ENCODE assay signal across 9 mouse cellular contexts in genomic region chr16:5406711-5407110, GRCm38 (mm10).
A peak's percentile ranks its signal among the peaks of the same experiment; 100 is the strongest.
DNase-seq lines count a peak whose midpoint lies in the region; ATAC-seq lines count a peak whose summit lies in the region.
"Had no signal": no experiment of that assay in that cellular context is flagged by ENCODE, and none has a peak within 500 bp of the region (broad histone marks: within the 10 kb centered on the region; RNA-seq: fewer than 3 reads in every experiment).

No protein-coding gene starts in this region.

- 5% methylated on average over 11 of the region's 11 CpGs for WGBS in liver, embryonic 12.5 days (ENCODE audit: insufficient replicate concordance)
- WGBS in limb, embryonic 11.5 days = 10% methylated on average over 11 of the region's 11 CpGs

- no peak overlapping the region for H3K4me3 ChIP-seq in liver, embryonic 12.5 days
- H3K4me3 ChIP-seq in limb, embryonic 11.5 days (ENCODE audit: low read depth, low read length) = no peak overlapping the region
- H3K4me3 ChIP-seq: neural tube, embryonic 13.5 days had no signal

- no peaks in the 10 kb centered on the region for H3K36me3 ChIP-seq in liver, embryonic 12.5 days
- no peaks in the 10 kb centered on the region for H3K36me3 ChIP-seq in limb, embryonic 11.5 days (ENCODE audit: control insufficient read depth, insufficient read depth, low read length)
- H3K36me3 ChIP-seq: neural tube, embryonic 13.5 days had no signal

- no peaks in the 10 kb centered on the region for H3K9me3 ChIP-seq in liver, embryonic 12.5 days (replicated peaks)
- no peaks in the 10 kb centered on the region; the same call in 1 of the 2 replicates for H3K9me3 ChIP-seq in limb, embryonic 11.5 days (ENCODE audit: control insufficient read depth, low read length)
- H3K9me3 ChIP-seq: neural tube, embryonic 13.5 days had no signal

- peaks cover 8% of the 10 kb centered on the region; the same call in 1 of the 2 replicates for H3K27me3 ChIP-seq in liver, embryonic 12.5 days (replicated peaks)
- no peaks in the 10 kb centered on the region for H3K27me3 ChIP-seq in limb, embryonic 11.5 days (ENCODE audit: control insufficient read depth, insufficient read depth, low read length)

- no peak overlapping the region for H3K27ac ChIP-seq in liver, embryonic 12.5 days
- H3K27ac ChIP-seq in limb, embryonic 11.5 days (replicated peaks; ENCODE audit: low read depth, low read length) = no peak overlapping the region
- H3K27ac ChIP-seq: neural tube, embryonic 13.5 days had no signal

- no peak overlapping the region for H3K4me2 ChIP-seq in liver, embryonic 12.5 days
- H3K4me2 ChIP-seq in limb, embryonic 11.5 days (ENCODE audit: low read depth, severe bottlenecking) = no peak overlapping the region
- H3K4me2 ChIP-seq: neural tube, embryonic 13.5 days had no signal

- H3K9ac ChIP-seq in liver, embryonic 12.5 days = no peak overlapping the region
- no peak overlapping the region for H3K9ac ChIP-seq in limb, embryonic 11.5 days (ENCODE audit: low read length)
- H3K9ac ChIP-seq: neural tube, embryonic 13.5 days had no signal

- H3K4me1 ChIP-seq in liver, embryonic 12.5 days = no peaks in the 10 kb centered on the region
- H3K4me1 ChIP-seq in limb, embryonic 11.5 days (ENCODE audit: control insufficient read depth, insufficient read depth, low read length) = no peaks in the 10 kb centered on the region

- ATAC-seq in liver, embryonic 12.5 days = no peak
- ATAC-seq in limb, embryonic 11.5 days (ENCODE audit: insufficient number of reproducible peaks, low FRiP score, low TSS enrichment, low read depth) = no peak

- peak; percentile 65 for DNase-seq in liver
- DNase-seq in adrenal gland, adult 2 months = peak; percentile 73
- DNase-seq in embryo, embryonic 11.5 days (ENCODE audit: low read depth, low spot score) = peak; percentile 38
- peak; percentile 82 for DNase-seq in induced T-regulatory cell, adult 2 months (ENCODE audit: low read depth)
- peak; percentile 83 for DNase-seq in limb, embryonic 11.5 days (ENCODE audit: low spot score)
- peak; percentile 65 for DNase-seq in ovary, postnatal 36 days (ENCODE audit: low spot score)
- DNase-seq in urinary bladder, postnatal 36 days (ENCODE audit: low spot score in 2 of 2) = peak; percentile 27 to 47
